Mouse (Mus musculus): ENCODE data around the gene Srrm3. TPM values are rescaled to one million over a fixed set of nuclear protein-coding genes. Genes with fewer than 3 reads are reported as not detected.

Gene Srrm3
- polyA plus RNA-seq, 1 experiment from 2014 or later = 2.7 TPM

DNA sequence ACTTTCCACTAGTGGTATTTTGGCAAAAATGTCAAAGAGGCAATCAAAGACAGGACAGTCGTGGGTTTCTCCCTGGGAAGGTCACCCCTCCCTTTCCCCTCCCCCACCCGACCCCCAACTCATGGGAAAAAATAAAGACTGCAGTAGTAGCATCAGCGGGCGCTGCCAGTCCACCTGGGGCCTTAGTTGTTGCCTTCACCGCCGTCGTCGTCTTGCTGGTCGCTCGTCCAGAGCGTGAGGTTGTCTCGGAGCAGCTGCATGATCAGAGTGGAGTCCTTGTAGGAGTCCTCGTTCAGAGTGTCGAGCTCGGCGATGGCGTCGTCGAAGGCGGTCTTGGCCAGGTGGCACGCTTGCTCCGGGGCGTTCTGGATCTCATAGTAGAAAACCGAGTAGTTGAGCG, 104.1 kb downstream of the Srrm3 start:
- 91% methylated on average over 25 of the region's 25 CpGs for WGBS

DNA sequence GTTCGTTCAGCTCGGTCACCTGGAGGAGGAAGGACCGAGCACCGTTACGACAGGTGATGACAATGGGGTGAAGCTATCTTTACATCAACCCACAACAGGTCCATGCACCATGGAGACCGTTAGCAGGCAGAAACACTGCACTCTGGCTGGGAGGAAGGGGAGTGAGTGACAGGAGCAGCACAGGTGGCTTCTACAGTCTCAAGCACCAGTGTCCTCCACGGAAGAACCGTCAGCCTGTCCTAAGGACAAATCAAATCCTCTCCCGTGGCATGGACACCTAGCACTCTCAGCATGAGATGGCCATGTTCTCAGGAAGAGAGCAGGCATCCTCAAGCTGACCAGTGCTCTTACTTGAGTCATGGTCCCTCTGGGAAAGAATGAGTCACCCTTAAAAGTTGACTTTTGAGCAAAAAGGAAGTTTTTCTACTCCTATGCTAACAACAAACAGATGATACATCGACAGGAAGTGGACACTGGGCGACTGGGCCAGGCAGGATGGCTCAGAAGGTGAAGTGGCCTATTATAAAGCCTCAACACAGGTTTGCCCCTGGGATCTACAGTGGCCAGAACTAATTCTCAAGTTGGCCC, 105.0 kb downstream of the Srrm3 start:
- no peak overlapping the region for H3K27ac ChIP-seq
- WGBS = 85% methylated on average over 11 of the region's 11 CpGs
- H3K27me3 ChIP-seq (replicated peaks) = no peaks in the 10 kb centered on the region
- no peak for ATAC-seq
- H3K9me3 ChIP-seq = no peaks in the 10 kb centered on the region
- H3K4me1 ChIP-seq (replicated peaks) = 0 out of 2 replicates have a peak, but pooled peaks cover 14% of the 10 kb centered on the region
- peaks cover 37% of the 10 kb centered on the region for H3K36me3 ChIP-seq
- H3K4me2 ChIP-seq (replicated peaks) = no peak overlapping the region
- H3K9ac ChIP-seq = no peak overlapping the region
- H3K4me3 ChIP-seq (replicated peaks) = no peak overlapping the region

More for the DNA sequence above, 104.1 kb downstream of the Srrm3 start:
- no peak overlapping the region for H3K27ac ChIP-seq
- H3K4me1 ChIP-seq (replicated peaks) = peaks cover 11% of the 10 kb centered on the region; the same call in 1 of the 2 replicates
- peaks cover 36% of the 10 kb centered on the region for H3K36me3 ChIP-seq
- no peak overlapping the region for H3K4me3 ChIP-seq (replicated peaks)
- ATAC-seq = no peak
- no peak overlapping the region for H3K9ac ChIP-seq
- no peaks in the 10 kb centered on the region for H3K27me3 ChIP-seq (replicated peaks)
- H3K9me3 ChIP-seq = no peaks in the 10 kb centered on the region
- H3K4me2 ChIP-seq (replicated peaks) = no peak overlapping the region

DNA sequence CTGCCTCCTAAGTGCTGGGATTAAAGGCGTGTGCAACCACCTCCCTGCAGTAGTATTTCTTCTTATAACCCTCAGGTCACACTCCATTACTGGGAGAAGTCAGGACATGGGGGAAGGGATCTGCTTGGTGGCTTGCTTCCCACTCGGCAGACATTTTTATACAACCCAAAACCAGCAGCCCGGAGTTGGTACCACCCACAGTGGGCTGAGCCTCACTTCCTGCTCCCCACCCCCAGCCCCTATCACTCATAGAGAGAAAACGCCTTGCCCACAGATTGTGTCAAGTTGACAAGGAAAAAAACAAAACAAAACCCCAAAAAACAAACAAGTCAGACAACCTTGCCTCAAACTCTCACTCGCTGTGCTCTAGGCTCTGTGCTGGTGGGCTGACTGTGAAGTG, 106.5 kb downstream of the Srrm3 start:
- Histone ChIP-seq H3K36me3 (peaks cover 37% of the 10 kb centered on the region), H3K9ac (no peak overlapping the region), H3K27ac (no peak overlapping the region), H3K27me3 (replicated peaks) (no peaks in the 10 kb centered on the region), H3K4me2 (replicated peaks) (no peak overlapping the region), H3K4me3 (replicated peaks) (no peak overlapping the region), H3K9me3 (no peaks in the 10 kb centered on the region), H3K4me1 (replicated peaks) (0 out of 2 replicates have a peak, but pooled peaks cover 6% of the 10 kb centered on the region)
- no peak for ATAC-seq
- WGBS = 64% methylated on average over 5 of the region's 5 CpGs

DNA sequence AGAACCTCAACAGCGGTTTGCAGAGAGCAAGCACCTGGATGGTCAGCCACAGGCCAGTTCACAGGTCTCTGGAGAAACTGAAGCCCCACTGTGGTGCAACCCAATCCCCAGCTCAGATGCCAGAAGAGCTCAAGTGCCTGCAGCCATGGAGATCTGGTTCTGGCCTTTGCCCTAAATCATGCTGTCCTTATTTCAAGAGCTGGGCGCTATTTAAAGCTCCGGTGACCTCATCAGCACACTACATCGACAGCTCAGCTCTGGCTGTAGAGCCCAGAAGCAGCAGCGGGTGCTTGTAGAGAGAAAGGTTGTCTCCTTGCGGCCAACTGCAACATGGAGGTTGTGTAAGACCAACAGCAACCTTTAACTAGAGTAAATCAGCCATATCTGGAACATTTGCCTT, 107.5 kb downstream of the Srrm3 start:
- 0 out of 2 replicates have a peak, but pooled peaks cover 6% of the 10 kb centered on the region for H3K4me1 ChIP-seq (replicated peaks)
- no peak overlapping the region for H3K27ac ChIP-seq
- 74% methylated on average over 6 of the region's 6 CpGs for WGBS
- H3K4me2 ChIP-seq (replicated peaks) = no peak overlapping the region
- H3K9ac ChIP-seq = no peak overlapping the region
- ATAC-seq = no peak
- H3K9me3 ChIP-seq = no peaks in the 10 kb centered on the region
- H3K36me3 ChIP-seq = peaks cover 36% of the 10 kb centered on the region
- no peaks in the 10 kb centered on the region for H3K27me3 ChIP-seq (replicated peaks)
- no peak overlapping the region for H3K4me3 ChIP-seq (replicated peaks)

DNA sequence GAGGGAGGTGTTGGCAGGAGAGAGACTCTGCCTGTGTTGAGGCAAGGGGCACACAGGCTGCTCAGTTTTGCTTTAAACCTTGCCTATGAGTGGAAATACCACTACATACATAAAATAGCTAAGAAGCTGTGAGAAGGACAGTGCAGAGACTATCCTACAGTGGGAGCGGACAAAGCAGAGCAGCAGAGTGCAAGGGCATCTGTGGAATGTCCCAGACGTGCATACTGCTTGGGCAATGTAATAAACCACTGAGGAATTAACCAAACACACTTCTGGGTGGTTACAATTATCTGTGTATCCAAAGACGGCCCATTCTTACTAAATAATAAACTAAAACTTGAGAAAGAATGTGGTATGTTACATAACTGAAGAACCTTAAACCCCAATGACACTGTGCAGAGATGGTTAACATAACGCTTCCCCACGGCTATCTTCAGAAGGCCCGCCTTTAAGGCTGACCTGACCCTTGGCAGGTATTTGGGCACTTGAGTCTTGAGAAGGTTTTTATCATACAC, 109.4 kb downstream of the Srrm3 start:
- Histone ChIP-seq H3K4me3 (replicated peaks) (no peak overlapping the region), H3K9ac (no peak overlapping the region), H3K4me2 (replicated peaks) (no peak overlapping the region), H3K4me1 (replicated peaks) (0 out of 2 replicates have a peak, but pooled peaks cover 6% of the 10 kb centered on the region), H3K27ac (0 out of 2 replicates have a peak overlapping the region, but pooled peaks have one; percentile 20), H3K36me3 (peaks cover 31% of the 10 kb centered on the region), H3K9me3 (no peaks in the 10 kb centered on the region), H3K27me3 (replicated peaks) (no peaks in the 10 kb centered on the region)
- 52% methylated on average over 6 of the region's 6 CpGs for WGBS
- ATAC-seq = peak; percentile 63

DNA sequence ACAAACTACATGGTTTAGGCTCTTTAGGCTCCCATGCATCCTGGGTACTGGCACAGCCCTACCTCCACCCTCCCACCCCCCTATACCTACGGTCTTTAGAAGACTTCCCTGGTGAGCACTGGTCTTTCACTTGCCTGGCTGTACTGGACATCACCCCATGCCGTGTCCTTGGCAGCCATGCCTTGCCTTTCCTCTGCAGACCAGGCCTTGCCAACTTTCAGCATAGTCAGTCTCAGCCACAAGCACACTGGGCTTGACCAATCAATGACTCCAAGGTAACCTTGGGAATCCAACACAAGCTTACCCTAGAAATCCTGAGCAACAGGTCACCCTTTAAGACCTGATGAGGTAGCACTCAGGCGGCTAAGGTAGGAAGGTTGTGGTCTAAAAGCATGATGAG, 109.9 kb downstream of the Srrm3 start:
- 0 out of 2 replicates have a peak, but pooled peaks cover 6% of the 10 kb centered on the region for H3K4me1 ChIP-seq (replicated peaks)
- H3K27ac ChIP-seq = no peak overlapping the region
- no peaks in the 10 kb centered on the region for H3K9me3 ChIP-seq
- peaks cover 31% of the 10 kb centered on the region for H3K36me3 ChIP-seq
- no peak overlapping the region for H3K4me3 ChIP-seq (replicated peaks)
- no peak for ATAC-seq
- H3K4me2 ChIP-seq (replicated peaks) = no peak overlapping the region
- no peaks in the 10 kb centered on the region for H3K27me3 ChIP-seq (replicated peaks)
- 84% methylated on average over 3 of the region's 3 CpGs for WGBS
- no peak overlapping the region for H3K9ac ChIP-seq

DNA sequence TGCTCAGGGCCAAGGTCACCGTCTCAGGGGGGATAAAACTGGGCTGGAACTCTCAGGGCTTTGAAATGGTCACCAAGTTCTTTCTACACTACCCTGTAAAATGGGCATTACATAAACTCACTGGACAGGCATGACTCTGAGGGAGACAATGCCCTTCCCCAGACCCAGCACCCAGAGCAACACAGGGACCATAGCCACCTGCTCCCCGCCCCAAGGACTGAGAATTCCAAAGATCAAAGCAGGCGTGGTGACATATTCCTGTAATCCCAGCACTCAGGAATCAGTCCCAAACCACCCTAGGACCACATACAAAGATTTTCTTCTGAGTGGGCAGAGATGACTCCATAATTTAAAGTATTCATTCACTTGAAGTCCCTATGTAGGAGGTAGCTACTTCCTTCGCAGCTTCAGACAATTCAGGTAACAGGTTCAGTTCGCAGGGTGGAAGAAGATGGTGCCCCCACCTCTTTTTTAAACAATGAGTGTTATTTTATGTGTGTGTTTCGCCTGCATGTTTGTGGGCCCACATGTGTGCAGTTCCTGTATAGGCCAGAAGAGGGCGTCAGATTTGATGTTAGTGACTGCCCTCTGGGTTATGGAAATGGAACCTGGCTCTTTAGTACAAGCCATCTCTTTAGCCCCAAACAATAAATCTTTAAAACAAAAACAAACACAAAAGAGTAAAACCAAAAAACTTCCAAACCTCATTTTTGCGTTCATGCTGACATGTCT, 110.8 kb downstream of the Srrm3 start:
- no peak for ATAC-seq
- H3K9ac ChIP-seq = no peak overlapping the region
- no peak overlapping the region for H3K4me2 ChIP-seq (replicated peaks)
- no peaks in the 10 kb centered on the region for H3K27me3 ChIP-seq (replicated peaks)
- no peak overlapping the region for H3K4me3 ChIP-seq (replicated peaks)
- no peak overlapping the region for H3K27ac ChIP-seq
- no peaks in the 10 kb centered on the region for H3K9me3 ChIP-seq
- 0 out of 2 replicates have a peak, but pooled peaks cover 6% of the 10 kb centered on the region for H3K4me1 ChIP-seq (replicated peaks)
- WGBS = 92% methylated on average over 8 of the region's 8 CpGs
- peaks cover 39% of the 10 kb centered on the region for H3K36me3 ChIP-seq

DNA sequence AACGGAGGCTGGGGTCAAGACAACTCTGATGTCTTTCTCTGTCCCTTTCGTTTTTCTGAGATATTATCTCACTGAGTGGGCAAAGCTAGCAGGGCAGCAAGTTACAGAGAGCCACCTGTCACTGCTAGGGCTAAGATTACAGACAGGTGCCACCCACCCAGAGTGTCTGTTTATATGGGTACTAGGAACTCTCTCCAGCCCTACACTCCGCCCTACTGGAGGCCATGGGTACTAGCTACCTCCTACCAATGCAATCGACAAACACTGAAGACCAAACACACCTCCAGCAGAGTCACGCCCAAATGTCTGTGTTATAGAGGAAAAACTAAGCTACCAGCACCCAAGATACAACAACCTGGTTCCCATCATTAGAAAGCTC, 111.4 kb downstream of the Srrm3 start:
- H3K4me1 ChIP-seq (replicated peaks) = 0 out of 2 replicates have a peak, but pooled peaks cover 6% of the 10 kb centered on the region
- peaks cover 39% of the 10 kb centered on the region for H3K36me3 ChIP-seq

DNA sequence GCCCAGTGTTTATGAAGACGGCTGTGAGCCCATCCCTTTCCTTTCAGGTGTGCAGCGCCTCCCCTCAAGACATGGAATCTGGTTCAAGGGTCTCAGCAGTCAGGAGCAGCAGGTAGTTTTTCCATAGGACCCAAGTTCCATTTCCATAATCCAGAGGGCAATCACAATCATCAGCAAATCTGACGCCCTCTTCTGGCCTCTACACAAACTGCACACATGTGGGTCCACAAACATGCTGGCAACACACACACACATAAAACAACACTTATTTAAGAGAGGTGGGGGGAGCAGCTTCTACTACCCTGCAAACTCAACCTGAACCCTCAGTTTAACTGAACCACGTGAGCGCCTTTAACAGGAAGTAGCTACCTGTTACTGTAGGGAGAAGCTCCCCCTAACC, 111.9 kb downstream of the Srrm3 start:
- ATAC-seq = no peak
- 93% methylated on average over 5 of the region's 5 CpGs for WGBS
- 0 out of 2 replicates have a peak, but pooled peaks cover 6% of the 10 kb centered on the region for H3K4me1 ChIP-seq (replicated peaks)
- H3K9me3 ChIP-seq = no peaks in the 10 kb centered on the region
- H3K4me2 ChIP-seq (replicated peaks) = no peak overlapping the region
- H3K4me3 ChIP-seq (replicated peaks) = no peak overlapping the region
- H3K36me3 ChIP-seq = peaks cover 39% of the 10 kb centered on the region
- H3K9ac ChIP-seq = no peak overlapping the region
- H3K27ac ChIP-seq = no peak overlapping the region
- H3K27me3 ChIP-seq (replicated peaks) = no peaks in the 10 kb centered on the region

More for the DNA sequence above, 111.4 kb downstream of the Srrm3 start:
- Histone ChIP-seq H3K4me2 (replicated peaks) (no peak overlapping the region), H3K4me3 (replicated peaks) (no peak overlapping the region), H3K9me3 (no peaks in the 10 kb centered on the region), H3K27ac (no peak overlapping the region), H3K9ac (no peak overlapping the region), H3K27me3 (replicated peaks) (no peaks in the 10 kb centered on the region)
- ATAC-seq = no peak
- 89% methylated on average over 5 of the region's 5 CpGs for WGBS

DNA sequence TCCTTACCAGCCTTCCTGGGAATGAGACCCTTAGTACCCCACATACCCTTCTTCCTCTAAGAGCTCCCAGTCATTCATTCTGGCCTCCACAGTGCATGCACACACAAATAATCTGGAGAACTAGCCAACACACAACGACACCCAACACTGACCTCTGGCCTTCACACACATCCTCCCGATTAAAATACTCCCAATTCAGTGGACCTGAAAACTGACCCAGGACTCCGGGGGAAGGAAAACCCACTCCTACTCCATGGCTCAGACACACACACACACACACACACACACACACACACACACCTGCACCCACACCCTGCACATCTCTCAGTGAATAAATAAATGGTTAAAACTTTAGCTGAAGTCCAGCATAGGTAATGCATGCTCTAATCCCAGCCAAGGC, 113.2 kb downstream of the Srrm3 start:
- Histone ChIP-seq H3K9me3 (no peaks in the 10 kb centered on the region), H3K9ac (no peak overlapping the region), H3K4me3 (replicated peaks) (no peak overlapping the region), H3K27ac (no peak overlapping the region), H3K4me1 (replicated peaks) (0 out of 2 replicates have a peak, but pooled peaks cover 6% of the 10 kb centered on the region), H3K36me3 (peaks cover 42% of the 10 kb centered on the region), H3K4me2 (replicated peaks) (no peak overlapping the region), H3K27me3 (replicated peaks) (no peaks in the 10 kb centered on the region)
- ATAC-seq = no peak
- WGBS = 90% methylated on average over 3 of the region's 3 CpGs

DNA sequence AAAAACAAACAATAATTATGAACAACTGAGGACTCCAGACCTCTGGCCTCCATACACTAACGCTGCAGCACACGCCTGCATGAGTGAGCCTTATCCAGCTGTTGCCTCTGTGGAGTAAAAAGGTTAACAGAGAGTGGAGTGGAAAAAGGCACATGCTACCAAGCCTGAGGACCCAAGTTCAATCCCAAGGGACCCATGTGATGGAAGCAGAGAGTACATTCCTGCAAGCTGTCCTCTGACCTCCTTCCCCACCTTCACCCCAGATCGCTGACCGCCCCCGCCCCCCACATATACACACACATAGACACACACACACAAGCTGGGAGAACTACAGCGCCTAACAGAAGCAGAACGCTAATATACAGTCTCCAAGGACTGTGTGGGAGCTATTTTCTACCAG, 117.2 kb downstream of the Srrm3 start:
- peaks cover 52% of the 10 kb centered on the region for H3K36me3 ChIP-seq
- no peak overlapping the region for H3K4me2 ChIP-seq (replicated peaks)
- H3K27me3 ChIP-seq (replicated peaks) = no peaks in the 10 kb centered on the region
- H3K4me1 ChIP-seq (replicated peaks) = no peaks in the 10 kb centered on the region
- no peak for ATAC-seq
- H3K9me3 ChIP-seq = no peaks in the 10 kb centered on the region
- no peak overlapping the region for H3K9ac ChIP-seq
- H3K27ac ChIP-seq = no peak overlapping the region
- WGBS = 91% methylated on average over 7 of the region's 7 CpGs
- H3K4me3 ChIP-seq (replicated peaks) = no peak overlapping the region

Measured in intestine, embryonic 15.5 days (tissue).